Mouse (Mus musculus) cortical plate, adult 2 months (tissue): ENCODE measurements around the gene Mettl9. TPM values are rescaled to one million over a fixed set of nuclear protein-coding genes. Genes with fewer than 3 reads are reported as not detected.

Experiments used
- H3K27ac ChIP-seq: fragments of 200-500 bp; 2 replicates; pipeline ENCODE4 v1.5.1; 2012; ENCODE audit warnings: low read length, control low read depth, inconsistent platforms; ENCODE audit not compliant: insufficient read depth
- H3K4me1 ChIP-seq: fragments of 200-500 bp; 2 replicates; pipeline ENCODE4 v1.6.1; 2011; ENCODE audit warnings: low read length; ENCODE audit not compliant: control insufficient read depth, insufficient read depth
- H3K4me3 ChIP-seq: fragments of 200-500 bp; 2 replicates; pipeline ENCODE4 v1.5.1; 2011; ENCODE audit warnings: mild to moderate bottlenecking, low read length, control low read depth; ENCODE audit not compliant: insufficient read depth
- CTCF ChIP-seq: fragments of 200-500 bp; IDR thresholded peaks from 2 replicates; pipeline ENCODE4 v1.5.1; 2011; ENCODE audit warnings: mild to moderate bottlenecking, control low read depth, low read length; ENCODE audit not compliant: insufficient read depth; ENCODE audit errors: extremely low read depth
- POLR2A ChIP-seq: fragments of 200-500 bp; IDR thresholded peaks from 2 replicates; pipeline ENCODE4 v1.6.1; 2011; ENCODE audit warnings: mild to moderate bottlenecking, low read length, control low read depth; ENCODE audit not compliant: insufficient read depth; ENCODE audit errors: extremely low read depth
- polyA plus RNA-seq: library from polyadenylated mRNA; depleted of rRNA; stranded (reverse); fragments of >200 nt; gene quantifications from 2 replicates; pipeline ENCODE4 v1.2.3, GENCODE M21; 2012; rRNA removed

Mettl9 gene
- 53.1 and 55.7 TPM in 2 replicates for polyA plus RNA-seq

GRCm38 (mm10) chr7:121033856-121034652 lies at the start of gene Mettl9:
Gene Mettl9, plus strand, starts transcription at chr7:121034445.
- H3K4me3 ChIP-seq, result peak within 1 kb of the TSS; percentile 59
- TF ChIP-seq POLR2A (peak; percentile 81), CTCF (no peak)
- H3K27ac ChIP-seq, result peak within 1 kb of the TSS; percentile 97
- peaks cover 3% of the 10 kb centered on the region; the same call in 1 of the 2 replicates for H3K4me1 ChIP-seq

GRCm38 (mm10) chr7:120991191-120991590 lies 43.1 kb upstream of the Mettl9 start:
- TF ChIP-seq CTCF (no peak), POLR2A (no peak)
- H3K4me3 ChIP-seq, result no peak overlapping the region

GRCm38 (mm10) chr7:120999021-120999530 lies 35.2 kb upstream of the Mettl9 start:
- TF ChIP-seq CTCF, result no peak
- TF ChIP-seq POLR2A, result no peak
- Histone ChIP-seq H3K4me1 (no peaks in the 10 kb centered on the region), H3K27ac (no peak overlapping the region), H3K4me3 (no peak overlapping the region)

More at GRCm38 (mm10) chr7:120991191-120991590, 43.1 kb upstream of the Mettl9 start:
- Histone ChIP-seq H3K27ac (no peak overlapping the region), H3K4me1 (no peaks in the 10 kb centered on the region)

GRCm38 (mm10) chr7:121000065-121000822 lies 34.0 kb upstream of the Mettl9 start:
- Histone ChIP-seq H3K4me1 (no peaks in the 10 kb centered on the region), H3K4me3 (no peak overlapping the region), H3K27ac (no peak overlapping the region)
- no peak for TF ChIP-seq CTCF

GRCm38 (mm10) chr7:121001879-121002278 lies 32.4 kb upstream of the Mettl9 start:
- TF ChIP-seq CTCF (no peak), POLR2A (no peak)
- Histone ChIP-seq H3K4me1 (no peaks in the 10 kb centered on the region), H3K27ac (no peak overlapping the region), H3K4me3 (no peak overlapping the region)

GRCm38 (mm10) chr7:121002407-121002928 lies 31.8 kb upstream of the Mettl9 start:
- Histone ChIP-seq H3K27ac (no peak overlapping the region), H3K4me1 (no peaks in the 10 kb centered on the region), H3K4me3 (no peak overlapping the region)
- TF ChIP-seq CTCF, result no peak
- TF ChIP-seq POLR2A, result no peak

- no peak for TF ChIP-seq CTCF
- TF ChIP-seq POLR2A, result no peak
These were observed 30.3 kb upstream of the Mettl9 start for GRCm38 (mm10) chr7:121003793-121004418.

GRCm38 (mm10) chr7:121011794-121012689 lies 22.2 kb upstream of the Mettl9 start:
- Histone ChIP-seq H3K4me3 (no peak overlapping the region), H3K4me1 (no peaks in the 10 kb centered on the region; the same call in 1 of the 2 replicates), H3K27ac (no peak overlapping the region)
- TF ChIP-seq POLR2A (no peak), CTCF (no peak)

More at GRCm38 (mm10) chr7:121003793-121004418, 30.3 kb upstream of the Mettl9 start:
- H3K4me3 ChIP-seq, result no peak overlapping the region
- H3K4me1 ChIP-seq, result no peaks in the 10 kb centered on the region
- H3K27ac ChIP-seq, result no peak overlapping the region

- H3K4me1 ChIP-seq, result no peaks in the 10 kb centered on the region; the same call in 1 of the 2 replicates
- no peak overlapping the region for H3K4me3 ChIP-seq
- TF ChIP-seq POLR2A (no peak), CTCF (no peak)
- H3K27ac ChIP-seq, result no peak overlapping the region
These were observed 19.8 kb upstream of the Mettl9 start for GRCm38 (mm10) chr7:121014486-121014885.
